Mouse (Mus musculus) cortical plate, adult 2 months (tissue): ENCODE data around the gene Nup210.

Experiments
- CTCF ChIP-seq: fragments of 200-500 bp; IDR thresholded peaks from 2 replicates; pipeline ENCODE4 v1.5.1; 2011; ENCODE audit warnings: mild to moderate bottlenecking, control low read depth, low read length; ENCODE audit not compliant: insufficient read depth; ENCODE audit errors: extremely low read depth
- POLR2A ChIP-seq: fragments of 200-500 bp; IDR thresholded peaks from 2 replicates; pipeline ENCODE4 v1.6.1; 2011; ENCODE audit warnings: mild to moderate bottlenecking, low read length, control low read depth; ENCODE audit not compliant: insufficient read depth; ENCODE audit errors: extremely low read depth

- TF ChIP-seq POLR2A (no peak), CTCF (no peak)
These were observed 1.9 kb upstream of the Nup210 start for GRCm38 (mm10) chr6:91118526-91118925.
